Mouse (Mus musculus) c-Kit-negative CD71-positive TER-119-positive erythroid progenitor cells, embryonic 14.5 days (primary cell): Measurements from ENCODE around the gene Tnrc6b.
"Not testable (repeated sequence)": the region's sequence is repeated elsewhere in the genome, so short reads cannot be mapped to it uniquely, and the experiment has no call there.

Experiments
- DNase-seq: peaks from one replicate; pipeline ENCODE4 v3.0.0-alpha.2; 2013; ENCODE audit warnings: low read depth, low spot score

The Tnrc6b gene

GRCm38 (mm10) chr15:80844926-80845325 lies 133.8 kb downstream of the Tnrc6b start:
- no peak for DNase-seq

GRCm38 (mm10) chr15:80850004-80850403 lies 138.9 kb downstream of the Tnrc6b start:
- no peak for DNase-seq

- DNase-seq, result no peak
These were observed 139.8 kb downstream of the Tnrc6b start for GRCm38 (mm10) chr15:80850682-80851475.

GRCm38 (mm10) chr15:80852122-80852521 lies 141.0 kb downstream of the Tnrc6b start:
- no peak for DNase-seq

GRCm38 (mm10) chr15:80852527-80852926 lies 141.4 kb downstream of the Tnrc6b start:
- DNase-seq, result not testable (repeated sequence)

- no peak for DNase-seq
These were observed 148.3 kb downstream of the Tnrc6b start for GRCm38 (mm10) chr15:80859366-80859765.

GRCm38 (mm10) chr15:80861302-80861701 lies 150.2 kb downstream of the Tnrc6b start:
- no peak for DNase-seq

GRCm38 (mm10) chr15:80862027-80862426 lies 150.9 kb downstream of the Tnrc6b start:
- DNase-seq, result no peak

- not testable (repeated sequence) for DNase-seq
These were observed 157.5 kb downstream of the Tnrc6b start for GRCm38 (mm10) chr15:80868603-80869002.

GRCm38 (mm10) chr15:80874726-80875125 lies 163.6 kb downstream of the Tnrc6b start:
- DNase-seq, result no peak

- no peak for DNase-seq
These were observed 165.1 kb downstream of the Tnrc6b start for GRCm38 (mm10) chr15:80876231-80876630.

GRCm38 (mm10) chr15:80884095-80884494 lies 173.0 kb downstream of the Tnrc6b start:
- no peak for DNase-seq

GRCm38 (mm10) chr15:80886361-80887156 lies 175.4 kb downstream of the Tnrc6b start:
- DNase-seq, result no peak

GRCm38 (mm10) chr15:80892341-80892740 lies 181.2 kb downstream of the Tnrc6b start:
- DNase-seq, result no peak

- no peak for DNase-seq
These were observed 185.6 kb downstream of the Tnrc6b start for GRCm38 (mm10) chr15:80896741-80897140.

- DNase-seq, result no peak
These were observed 186.8 kb downstream of the Tnrc6b start for GRCm38 (mm10) chr15:80897911-80898310.

GRCm38 (mm10) chr15:80899806-80900205 lies 188.7 kb downstream of the Tnrc6b start:
- no peak for DNase-seq

- DNase-seq, result no peak
These were observed 190.8 kb downstream of the Tnrc6b start for GRCm38 (mm10) chr15:80901806-80902513.

- not testable (repeated sequence) for DNase-seq
These were observed 193.7 kb downstream of the Tnrc6b start for GRCm38 (mm10) chr15:80904776-80905175.

GRCm38 (mm10) chr15:80910183-80910582 lies 199.1 kb downstream of the Tnrc6b start:
- DNase-seq, result peak; percentile 25

- peak; percentile 51 for DNase-seq
These were observed 199.8 kb downstream of the Tnrc6b start for GRCm38 (mm10) chr15:80910790-80911531.
